ENCODE assay signal across 8 mouse cellular contexts in genomic region chr7:5015118-5016001, GRCm38 (mm10). TPM values are rescaled to one million over a fixed set of nuclear protein-coding genes. Genes with fewer than 3 reads are reported as not detected.
DNase-seq lines count a peak whose midpoint lies in the region; ATAC-seq and TF ChIP-seq lines count a peak whose summit lies in the region.

Gene Gm44973 (plus strand): TSS chr7:5015496.

- H3K9ac ChIP-seq in embryonic facial prominence, embryonic 13.5 days, result peak within 1 kb of the TSS; percentile 79
- peak within 1 kb of the TSS; percentile 88 for H3K9ac ChIP-seq in midbrain, embryonic 12.5 days (replicated peaks)

- peak within 1 kb of the TSS; percentile 98 for H3K27ac ChIP-seq in embryonic facial prominence, embryonic 13.5 days
- H3K27ac ChIP-seq in limb, embryonic 10.5 days, result peak within 1 kb of the TSS; percentile 98
- H3K27ac ChIP-seq in midbrain, embryonic 12.5 days (replicated peaks), result peak within 1 kb of the TSS; percentile 96
- H3K27ac ChIP-seq in small intestine, adult 2 months (ENCODE audit: insufficient read depth, low read depth, low read length), result peak within 1 kb of the TSS; percentile 99

- under 1% methylated on average over 62 of the region's 76 CpGs for whole genome bisulfite sequencing in embryonic facial prominence, embryonic 13.5 days
- WGBS in limb, embryonic 10.5 days, result under 1% methylated on average over 63 of the region's 76 CpGs
- WGBS in midbrain, embryonic 12.5 days, result under 1% methylated on average over 50 of the region's 76 CpGs
- under 1% methylated on average over 69 of the region's 76 CpGs for WGBS in small intestine, adult 2 months

- H3K4me2 ChIP-seq in embryonic facial prominence, embryonic 13.5 days, result peak within 1 kb of the TSS; percentile 64
- peak within 1 kb of the TSS; percentile 55 for H3K4me2 ChIP-seq in midbrain, embryonic 12.5 days (replicated peaks)

- peaks cover 17% of the 10 kb centered on the region for H3K4me1 ChIP-seq in embryonic facial prominence, embryonic 13.5 days
- H3K4me1 ChIP-seq in limb, embryonic 10.5 days, result peaks cover 16% of the 10 kb centered on the region; the same call in 1 of the 2 replicates
- peaks cover 12% of the 10 kb centered on the region for H3K4me1 ChIP-seq in midbrain, embryonic 12.5 days
- peaks cover 4% of the 10 kb centered on the region; the same call in 1 of the 2 replicates for H3K4me1 ChIP-seq in small intestine, adult 2 months (ENCODE audit: control insufficient read depth, insufficient read depth, insufficient read length, low read length)

- H3K4me3 ChIP-seq in embryonic facial prominence, embryonic 13.5 days, result peak within 1 kb of the TSS; percentile 56
- H3K4me3 ChIP-seq in limb, embryonic 10.5 days, result peak within 1 kb of the TSS; percentile 69
- H3K4me3 ChIP-seq in midbrain, embryonic 12.5 days, result peak within 1 kb of the TSS; percentile 72
- peak within 1 kb of the TSS; percentile 98 for H3K4me3 ChIP-seq in small intestine, adult 2 months (ENCODE audit: low read depth, low read length)

- peak; percentile 30; the same call in 1 of the 2 replicates for TF ChIP-seq POLR2A in small intestine, adult 2 months (IDR thresholded peaks at IDR 0.05; ENCODE audit: low read depth, low read length)

- H3K36me3 ChIP-seq in embryonic facial prominence, embryonic 13.5 days, result peaks cover 32% of the 10 kb centered on the region
- H3K36me3 ChIP-seq in limb, embryonic 10.5 days, result peaks cover 45% of the 10 kb centered on the region
- peaks cover 29% of the 10 kb centered on the region for H3K36me3 ChIP-seq in midbrain, embryonic 12.5 days
- H3K36me3 ChIP-seq in small intestine, adult 2 months (ENCODE audit: control insufficient read depth, insufficient read depth, low read length), result peaks cover 30% of the 10 kb centered on the region

- DNase-seq in 3T3-L1 (ENCODE audit: low read depth, low spot score), result peak; percentile 94
- DNase-seq in adrenal gland, postnatal 4 days (ENCODE audit: low spot score in 2 of 2), result peak; percentile 84 to 91
- peak; percentile 94 to 95 for DNase-seq in heart, adult 18-20 months
- peak; percentile 95 for DNase-seq in kidney, adult 18-20 months
- DNase-seq in limb, embryonic 10.5 days (ENCODE audit: low spot score), result peak; percentile 99

- peak; percentile 74 for ATAC-seq in embryonic facial prominence, embryonic 13.5 days (ENCODE audit: insufficient number of reproducible peaks, insufficient read depth, low FRiP score, low TSS enrichment, low read depth)
- ATAC-seq in midbrain, embryonic 12.5 days (ENCODE audit: low FRiP score, low read depth), result peak; percentile 80

- no peaks in the 10 kb centered on the region for H3K9me3 ChIP-seq in embryonic facial prominence, embryonic 13.5 days
- H3K9me3 ChIP-seq in limb, embryonic 10.5 days (replicated peaks), result no peaks in the 10 kb centered on the region
- H3K9me3 ChIP-seq in midbrain, embryonic 12.5 days, result no peaks in the 10 kb centered on the region

- no peak for TF ChIP-seq CTCF in small intestine, adult 2 months (IDR thresholded peaks at IDR 0.05; ENCODE audit: extremely low read depth, insufficient read length, insufficient replicate concordance, low read depth, low read length)

- H3K27me3 ChIP-seq in embryonic facial prominence, embryonic 13.5 days, result no peaks in the 10 kb centered on the region
- H3K27me3 ChIP-seq in limb, embryonic 10.5 days (ENCODE audit: low read depth, poor library complexity, severe bottlenecking), result no peaks in the 10 kb centered on the region
- no peaks in the 10 kb centered on the region for H3K27me3 ChIP-seq in midbrain, embryonic 12.5 days
- no peaks in the 10 kb centered on the region for H3K27me3 ChIP-seq in small intestine, adult 2 months (ENCODE audit: control insufficient read depth, insufficient read depth, low read length)

RNA-seq across cellular contexts. Expression of gene Gm44973, which starts in this region (rescaled TPM):
- total RNA-seq in adrenal gland, postnatal 4 days (2021), result not detected
- polyA plus RNA-seq in embryonic facial prominence, embryonic 13.5 days (2015; fragmentation: Nextera tagmentation; extraction: Ambion mirVana), result 1.2 TPM in 1 of 2 replicates, not detected in the other
- total RNA-seq in heart, adult 18-20 months (2021), result not detected
- 2.0 TPM in 1 of 2 replicates, not detected in the other for polyA plus RNA-seq in limb, embryonic 10.5 days (2016; fragmentation: Nextera tagmentation; extraction: Ambion mirVana)
- polyA plus RNA-seq in midbrain, embryonic 12.5 days (2016; fragmentation: Nextera tagmentation; extraction: Ambion mirVana), result 0.25 TPM in 1 of 2 replicates, not detected in the other
- 0.35 TPM in 1 of 2 replicates, not detected in the other for polyA plus RNA-seq in small intestine, adult 2 months (2012; rRNA removed)

Comparison
In these comparisons a context has a peak if more than half of its experiments do, and no peak if none do; other contexts are left out.
1. Peak in every context shown above with its lines: DNase-seq, ATAC-seq, H3K4me3 ChIP-seq and H3K27ac ChIP-seq.
2. Peak in DNase-seq in adrenal gland, postnatal 4 days; RNA of the gene not detected or under 1 TPM.
3. Peak in DNase-seq in heart, adult 18-20 months; RNA of the gene not detected or under 1 TPM.
4. Peak in ATAC-seq, H3K4me3 ChIP-seq, H3K27ac ChIP-seq, H3K9ac ChIP-seq and H3K4me2 ChIP-seq in midbrain, embryonic 12.5 days; RNA of the gene not detected or under 1 TPM.